Mouse (Mus musculus) kidney, embryonic 15.5 days (tissue): Measurements from ENCODE around the gene Sdhaf1. TPM values are rescaled to one million over a fixed set of nuclear protein-coding genes. Genes with fewer than 3 reads are reported as not detected.

ENCODE experiments used
- ATAC-seq: fragments of 200-750 bp; cut with Nextera tagmentation; replicated peaks from 2 replicates; pipeline ENCODE4 v1.8.0; 2017; ENCODE audit warnings: moderate TSS enrichment; ENCODE audit not compliant: low FRiP score
- H3K27ac ChIP-seq: fragments of 300-500 bp; sonication (generic); 2 replicates; pipeline ENCODE4 v1.5.1; 2015; ENCODE audit warnings: mild to moderate bottlenecking, inconsistent platforms
- H3K27me3 ChIP-seq: fragments of 300-500 bp; sonication (generic); 2 replicates; pipeline ENCODE4 v1.6.1; 2015; ENCODE audit warnings: inconsistent platforms
- H3K36me3 ChIP-seq: fragments of 300-500 bp; sonication (generic); 2 replicates; pipeline ENCODE4 v1.6.1; 2015; ENCODE audit warnings: inconsistent platforms
- H3K4me1 ChIP-seq: fragments of 300-500 bp; sonication (generic); 2 replicates; pipeline ENCODE4 v1.6.1; 2015; ENCODE audit warnings: inconsistent platforms
- H3K4me2 ChIP-seq: fragments of 300-500 bp; sonication (generic); 2 replicates; pipeline ENCODE4 v1.6.1; 2015; ENCODE audit warnings: moderate library complexity, mild to moderate bottlenecking, inconsistent platforms
- H3K4me3 ChIP-seq: fragments of 300-500 bp; sonication (generic); replicated peaks from 2 replicates; pipeline ENCODE4 v1.5.1; 2015; ENCODE audit warnings: mild to moderate bottlenecking, inconsistent platforms
- H3K9ac ChIP-seq: fragments of 300-500 bp; sonication (generic); 2 replicates; pipeline ENCODE4 v1.6.1; 2015; ENCODE audit warnings: mild to moderate bottlenecking, inconsistent platforms
- H3K9me3 ChIP-seq: fragments of 300-500 bp; sonication (generic); replicated peaks from 2 replicates; pipeline ENCODE4 v1.6.1; 2016; ENCODE audit warnings: inconsistent platforms
- WGBS: fragments of 180-500 bp; shearing (Covaris S2); methylation state at CpG from one replicate; pipeline ENCODE4 v1.1.7; 2015; ENCODE audit warnings: mixed read lengths; 5-methylcytosine and 5-hydroxymethylcytosine counted together
- polyA plus RNA-seq: library from polyadenylated mRNA; unstranded; fragments of >200 nt; fragmentation: Nextera tagmentation; extraction: Ambion mirVana; gene quantifications from 2 replicates; pipeline ENCODE4 v1.2.1, GENCODE M21; 2015

The Sdhaf1 gene
- polyA plus RNA-seq, 1 experiment from 2014 or later, result 17.3 TPM

GRCm38 (mm10) chr7:30308076-30309005 is 15.4 kb downstream of the Sdhaf1 start, which contains the start of gene Alkbh6:
Gene Alkbh6, plus strand, starts transcription at chr7:30308717.
- no peaks in the 10 kb centered on the region for H3K9me3 ChIP-seq
- peak within 1 kb of the TSS; percentile 75 for H3K4me2 ChIP-seq
- peak; percentile 100 for ATAC-seq
- H3K27ac ChIP-seq, result peak within 1 kb of the TSS; percentile 74
- H3K9ac ChIP-seq, result peak within 1 kb of the TSS; percentile 61
- H3K36me3 ChIP-seq, result peaks cover 58% of the 10 kb centered on the region
- H3K27me3 ChIP-seq, result no peaks in the 10 kb centered on the region
- peaks cover 20% of the 10 kb centered on the region for H3K4me1 ChIP-seq
- peak within 1 kb of the TSS; percentile 60 for H3K4me3 ChIP-seq
- 3% methylated on average over 27 of the region's 27 CpGs for WGBS

GRCm38 (mm10) chr7:30306083-30306779 is 17.5 kb downstream of the Sdhaf1 start:
- ATAC-seq, result no peak
- no peaks in the 10 kb centered on the region for H3K27me3 ChIP-seq
- no peak overlapping the region for H3K4me3 ChIP-seq
- H3K9ac ChIP-seq, result no peak overlapping the region
- peaks cover 62% of the 10 kb centered on the region for H3K36me3 ChIP-seq
- WGBS, result 90% methylated on average over 16 of the region's 16 CpGs
- H3K9me3 ChIP-seq, result no peaks in the 10 kb centered on the region
- H3K27ac ChIP-seq, result no peak overlapping the region
- no peak overlapping the region for H3K4me2 ChIP-seq
- peaks cover 20% of the 10 kb centered on the region for H3K4me1 ChIP-seq

DNA sequence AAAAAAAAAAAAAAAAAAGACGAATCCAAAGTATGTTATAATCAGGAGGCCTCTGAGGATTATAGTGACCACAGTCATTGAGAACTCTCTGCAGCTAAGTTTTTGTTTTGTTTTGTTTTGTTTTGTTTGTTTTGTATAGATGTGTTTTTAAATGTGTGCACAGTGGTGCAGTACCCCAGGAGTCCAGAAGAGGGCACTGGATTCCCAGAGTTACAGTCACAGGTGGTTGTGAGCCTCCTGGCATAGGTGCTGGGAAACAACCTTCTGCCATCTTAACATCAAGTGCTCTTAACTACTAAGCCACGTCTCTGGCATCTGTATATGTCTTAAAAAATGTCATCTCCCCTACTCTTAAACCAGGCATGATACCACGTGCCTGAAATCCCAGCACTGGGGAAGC is 22.8 kb downstream of the Sdhaf1 start:
- Histone ChIP-seq H3K36me3 (peaks cover 83% of the 10 kb centered on the region), H3K4me3 (no peak overlapping the region)
- no peak for ATAC-seq

GRCm38 (mm10) chr7:30297266-30297665 is 26.4 kb downstream of the Sdhaf1 start:
- WGBS, result 88% methylated on average over 16 of the region's 16 CpGs
- H3K9ac ChIP-seq, result no peak overlapping the region
- no peak overlapping the region for H3K27ac ChIP-seq
- peaks cover 76% of the 10 kb centered on the region for H3K36me3 ChIP-seq
- no peak for ATAC-seq
- peaks cover 6% of the 10 kb centered on the region for H3K4me1 ChIP-seq
- no peaks in the 10 kb centered on the region for H3K9me3 ChIP-seq
- H3K4me3 ChIP-seq, result no peak overlapping the region
- no peak overlapping the region for H3K4me2 ChIP-seq
- H3K27me3 ChIP-seq, result no peaks in the 10 kb centered on the region

More for the DNA sequence above, 22.8 kb downstream of the Sdhaf1 start:
- Histone ChIP-seq H3K4me2 (no peak overlapping the region), H3K27me3 (no peaks in the 10 kb centered on the region), H3K9ac (no peak overlapping the region), H3K27ac (no peak overlapping the region), H3K4me1 (no peaks in the 10 kb centered on the region), H3K9me3 (no peaks in the 10 kb centered on the region)
- 47% methylated on average over 3 of the region's 3 CpGs for WGBS

DNA sequence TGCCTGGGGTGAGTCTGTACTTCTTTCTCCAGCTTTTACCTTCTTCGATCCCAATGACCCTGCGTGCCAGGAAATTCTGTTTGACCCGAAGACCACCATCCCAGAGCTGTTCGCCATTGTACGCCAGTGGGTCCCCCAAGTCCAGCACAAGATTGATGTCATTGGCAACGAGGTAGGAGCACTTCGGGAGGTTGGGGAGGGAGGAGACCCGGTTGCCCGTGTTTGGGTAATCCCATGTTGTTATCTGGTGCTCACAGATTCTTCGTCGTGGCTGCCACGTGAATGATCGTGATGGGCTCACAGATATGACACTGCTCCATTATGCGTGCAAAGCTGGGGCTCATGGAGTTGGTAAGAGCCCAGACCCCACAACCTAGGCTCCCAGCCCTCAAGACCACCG is 26.9 kb downstream of the Sdhaf1 start:
- 94% methylated on average over 15 of the region's 15 CpGs for WGBS
- H3K4me3 ChIP-seq, result no peak overlapping the region
- no peak for ATAC-seq
- no peaks in the 10 kb centered on the region for H3K27me3 ChIP-seq
- no peak overlapping the region for H3K4me2 ChIP-seq
- no peaks in the 10 kb centered on the region for H3K9me3 ChIP-seq
- H3K4me1 ChIP-seq, result peaks cover 11% of the 10 kb centered on the region
- no peak overlapping the region for H3K9ac ChIP-seq
- H3K27ac ChIP-seq, result no peak overlapping the region
- peaks cover 71% of the 10 kb centered on the region for H3K36me3 ChIP-seq

DNA sequence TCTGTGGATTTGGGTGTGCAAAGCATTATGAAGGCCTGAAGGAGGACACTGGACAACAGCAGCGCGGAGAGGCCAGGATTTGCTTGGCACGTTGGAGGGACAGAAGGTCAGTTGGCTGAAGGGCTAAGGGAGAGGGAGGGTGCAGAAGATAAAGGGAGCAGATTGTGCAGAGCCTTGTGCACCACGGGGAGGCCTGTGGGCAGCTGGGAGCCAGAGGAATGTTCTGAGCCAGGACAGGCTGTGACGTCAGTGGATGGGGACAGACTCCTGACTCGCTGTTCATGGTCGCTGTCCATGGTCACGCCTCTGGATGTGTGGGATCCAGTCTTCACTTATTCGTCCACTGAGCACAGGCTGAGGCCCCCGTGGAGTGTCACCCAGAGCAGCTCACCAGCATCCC is 28.6 kb downstream of the Sdhaf1 start:
- Histone ChIP-seq H3K9me3 (no peaks in the 10 kb centered on the region), H3K4me2 (no peak overlapping the region), H3K27ac (no peak overlapping the region), H3K4me3 (no peak overlapping the region), H3K4me1 (peaks cover 22% of the 10 kb centered on the region), H3K9ac (no peak overlapping the region), H3K36me3 (peaks cover 58% of the 10 kb centered on the region), H3K27me3 (no peaks in the 10 kb centered on the region)
- WGBS, result 53% methylated on average over 10 of the region's 10 CpGs
- no peak for ATAC-seq

DNA sequence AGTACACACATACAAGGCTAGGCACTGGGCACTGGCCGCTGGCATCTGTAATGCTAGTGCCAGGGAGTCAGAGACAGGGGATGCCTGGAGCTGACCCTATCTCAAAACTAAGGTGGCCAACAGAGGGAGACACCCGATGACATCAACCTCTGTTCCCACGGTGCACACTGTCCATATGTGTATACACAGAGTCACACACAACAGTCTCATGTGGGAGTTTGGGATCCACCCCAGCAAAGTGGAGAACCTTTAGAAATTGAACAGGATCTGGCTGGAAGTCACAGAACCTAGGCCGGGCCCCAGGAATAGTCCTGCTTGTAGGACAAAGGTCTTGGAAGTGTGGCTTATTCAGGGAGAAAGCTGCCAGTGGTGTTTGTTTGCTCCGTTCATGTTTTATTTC is 29.4 kb downstream of the Sdhaf1 start:
- H3K9ac ChIP-seq, result no peak overlapping the region
- no peak overlapping the region for H3K4me2 ChIP-seq
- no peak for ATAC-seq
- peaks cover 22% of the 10 kb centered on the region for H3K4me1 ChIP-seq
- no peak overlapping the region for H3K4me3 ChIP-seq
- no peaks in the 10 kb centered on the region for H3K9me3 ChIP-seq
- peaks cover 50% of the 10 kb centered on the region for H3K36me3 ChIP-seq
- 79% methylated on average over 5 of the region's 5 CpGs for WGBS
- H3K27ac ChIP-seq, result no peak overlapping the region
- H3K27me3 ChIP-seq, result no peaks in the 10 kb centered on the region

DNA sequence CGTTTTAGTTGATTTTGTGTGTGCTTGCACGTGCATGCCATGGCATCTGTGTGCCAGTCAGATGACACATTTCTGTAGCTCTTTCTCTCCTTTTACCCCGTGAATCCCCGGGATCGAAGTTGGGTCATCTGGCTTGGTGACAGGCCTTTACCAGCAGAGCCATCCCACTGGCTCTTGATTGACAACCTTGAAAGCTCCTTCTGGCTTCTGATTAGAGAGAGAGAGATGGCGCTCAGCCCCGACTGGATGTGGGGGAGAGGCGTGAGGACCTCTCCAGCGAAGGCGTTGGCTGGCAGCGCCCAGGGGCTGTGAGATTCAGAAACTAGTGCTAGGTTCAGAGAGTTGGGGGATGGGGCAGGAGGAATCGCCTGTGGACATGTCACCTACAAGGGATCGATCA is 29.9 kb downstream of the Sdhaf1 start:
- Histone ChIP-seq H3K36me3 (peaks cover 45% of the 10 kb centered on the region), H3K4me2 (no peak overlapping the region), H3K9ac (no peak overlapping the region), H3K27ac (no peak overlapping the region), H3K9me3 (no peaks in the 10 kb centered on the region), H3K4me1 (peaks cover 22% of the 10 kb centered on the region), H3K4me3 (no peak overlapping the region), H3K27me3 (no peaks in the 10 kb centered on the region)
- no peak for ATAC-seq
- 83% methylated on average over 13 of the region's 13 CpGs for WGBS

DNA sequence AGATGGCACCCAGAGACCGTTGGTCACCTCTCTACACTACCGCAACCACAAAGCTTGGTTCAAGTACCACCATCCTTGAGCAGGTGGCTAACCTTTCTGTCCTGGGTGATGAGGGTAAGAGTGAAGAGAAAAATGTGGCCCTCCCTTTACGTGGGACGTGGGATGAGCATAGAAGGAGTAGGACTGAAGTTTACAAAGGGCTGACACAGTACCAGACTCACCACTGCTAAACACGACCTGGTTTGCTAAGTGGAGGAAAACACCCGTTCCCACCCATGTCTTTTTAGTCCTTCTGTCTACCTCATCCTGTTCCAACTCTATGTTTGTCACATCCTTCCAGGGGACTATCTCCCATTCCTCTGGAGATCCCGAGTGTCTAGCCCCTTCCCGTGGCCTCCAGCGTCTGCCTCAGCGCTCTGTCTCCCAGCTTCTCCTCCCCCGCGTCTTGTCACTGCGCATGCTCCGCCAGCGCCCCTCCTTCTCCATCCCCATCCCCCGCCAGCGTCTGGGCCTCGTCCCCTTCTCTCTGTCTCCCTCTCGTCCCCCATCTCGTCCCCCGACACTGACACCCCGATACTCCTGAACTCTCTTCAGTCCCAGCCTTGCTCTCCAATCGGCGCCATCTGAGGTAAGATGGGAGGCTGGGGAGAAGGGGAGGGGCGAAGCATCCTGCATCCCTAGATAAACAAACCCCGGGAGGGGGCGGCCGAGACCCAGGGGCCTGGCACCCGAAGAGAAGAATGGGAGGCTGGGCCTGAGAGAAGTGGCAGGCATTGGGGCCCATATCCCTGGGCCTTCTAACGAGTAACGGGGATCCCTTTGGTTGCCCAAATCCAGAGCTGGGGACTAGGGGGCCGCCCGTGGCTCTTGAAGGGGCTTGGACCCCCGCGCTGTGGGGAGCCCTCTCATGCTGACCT is 32.2 kb downstream of the Sdhaf1 start, which contains the start of gene Clip3:
TSS of gene Clip3 (plus strand) at position 514 of the 917 bp plus-strand sequence.
- Histone ChIP-seq H3K9me3 (no peaks in the 10 kb centered on the region), H3K27ac (peak within 1 kb of the TSS; percentile 71), H3K27me3 (no peaks in the 10 kb centered on the region), H3K4me2 (peak within 1 kb of the TSS; percentile 79), H3K4me3 (peak within 1 kb of the TSS; percentile 79), H3K9ac (peak within 1 kb of the TSS; percentile 84), H3K36me3 (peaks cover 23% of the 10 kb centered on the region), H3K4me1 (peaks cover 22% of the 10 kb centered on the region)
- 8% methylated on average over 35 of the region's 35 CpGs for WGBS
- ATAC-seq, result peak; percentile 85

DNA sequence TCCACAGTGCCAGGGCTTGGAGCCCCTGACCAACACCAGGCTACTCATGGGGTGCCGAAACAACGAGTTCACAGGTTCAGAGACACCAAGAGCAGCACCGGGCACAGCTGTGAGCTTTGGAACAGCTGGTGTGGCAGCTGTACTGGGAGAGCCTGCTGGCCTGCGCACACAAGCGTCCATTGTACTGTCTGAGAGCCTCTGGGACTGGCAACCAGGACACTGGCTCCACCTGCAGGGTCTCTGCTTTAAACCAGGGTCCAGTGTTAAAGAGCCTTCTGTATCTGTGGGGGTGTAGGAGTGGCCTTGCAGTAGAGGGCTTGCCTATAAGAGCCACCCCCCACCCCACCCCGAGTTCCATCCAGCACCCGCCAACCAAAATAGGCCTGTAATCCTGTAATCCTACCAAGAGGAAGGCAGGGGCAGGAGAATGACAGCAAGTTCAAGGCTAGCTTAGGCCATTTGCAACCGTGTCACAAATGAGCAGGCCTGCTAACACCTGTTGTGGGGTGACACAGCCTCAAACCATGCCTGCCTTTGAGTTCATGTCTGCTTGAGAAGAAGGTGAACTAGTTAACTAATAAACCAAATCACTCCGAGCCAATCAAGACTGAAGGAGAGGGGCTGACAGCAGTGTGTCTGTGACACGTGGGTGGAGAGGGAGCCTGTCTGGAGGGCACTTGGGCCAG is 33.8 kb downstream of the Sdhaf1 start:
- Histone ChIP-seq H3K4me2 (no peak overlapping the region), H3K9ac (no peak overlapping the region), H3K9me3 (no peaks in the 10 kb centered on the region), H3K4me3 (no peak overlapping the region), H3K36me3 (peaks cover 11% of the 10 kb centered on the region), H3K4me1 (peaks cover 22% of the 10 kb centered on the region), H3K27ac (no peak overlapping the region), H3K27me3 (no peaks in the 10 kb centered on the region)
- ATAC-seq, result 0 out of 2 replicates have a peak, but pooled peaks have one; percentile 20
- 57% methylated on average over 10 of the region's 10 CpGs for WGBS
